Mouse (Mus musculus): ENCODE data around the gene Pbrm1.

Gene Pbrm1

GRCm38 (mm10) chr14:31132031-31132430, 113.1 kb downstream of the Pbrm1 start:
- in situ Hi-C loops (cut with MboI, MseI), result loop anchor here (5.0 kb wide), 1 partner anchor 75 kb away; the partner anchor contains the start of gene Tnnc1

DNA sequence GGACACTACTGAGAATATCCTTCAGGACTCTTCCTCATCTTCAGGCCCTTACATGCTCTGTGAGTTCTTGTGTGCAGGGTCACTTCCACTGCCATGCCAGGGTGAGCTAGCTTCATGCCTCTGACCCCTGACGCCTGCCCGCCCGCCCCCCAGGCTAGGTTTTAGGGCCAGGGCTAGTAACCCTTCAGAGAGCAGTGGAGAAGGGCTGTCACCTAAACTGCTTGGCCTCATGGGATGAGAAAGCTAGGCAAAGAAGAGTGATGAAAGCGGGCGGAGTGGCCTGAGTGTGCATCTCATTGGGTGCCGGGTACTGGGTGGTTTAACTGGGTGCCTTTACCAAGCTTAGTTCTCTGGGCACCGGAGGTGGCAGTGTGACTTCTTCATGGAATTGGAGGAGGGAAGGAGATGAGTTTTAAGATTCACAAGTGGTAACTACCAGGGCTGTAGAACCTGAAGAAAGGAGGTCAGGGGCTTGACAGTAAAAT, 113.6 kb downstream of the Pbrm1 start:
- in situ Hi-C loops (cut with MboI, MseI), result loop anchor here (5.0 kb wide), 1 partner anchor 75 kb away; the partner anchor contains the start of gene Tnnc1

GRCm38 (mm10) chr14:31133023-31133665, 114.2 kb downstream of the Pbrm1 start:
- in situ Hi-C loops (cut with MboI, MseI), result loop anchor here (5.0 kb wide), 1 partner anchor 74 kb away; the partner anchor contains the start of gene Tnnc1

DNA sequence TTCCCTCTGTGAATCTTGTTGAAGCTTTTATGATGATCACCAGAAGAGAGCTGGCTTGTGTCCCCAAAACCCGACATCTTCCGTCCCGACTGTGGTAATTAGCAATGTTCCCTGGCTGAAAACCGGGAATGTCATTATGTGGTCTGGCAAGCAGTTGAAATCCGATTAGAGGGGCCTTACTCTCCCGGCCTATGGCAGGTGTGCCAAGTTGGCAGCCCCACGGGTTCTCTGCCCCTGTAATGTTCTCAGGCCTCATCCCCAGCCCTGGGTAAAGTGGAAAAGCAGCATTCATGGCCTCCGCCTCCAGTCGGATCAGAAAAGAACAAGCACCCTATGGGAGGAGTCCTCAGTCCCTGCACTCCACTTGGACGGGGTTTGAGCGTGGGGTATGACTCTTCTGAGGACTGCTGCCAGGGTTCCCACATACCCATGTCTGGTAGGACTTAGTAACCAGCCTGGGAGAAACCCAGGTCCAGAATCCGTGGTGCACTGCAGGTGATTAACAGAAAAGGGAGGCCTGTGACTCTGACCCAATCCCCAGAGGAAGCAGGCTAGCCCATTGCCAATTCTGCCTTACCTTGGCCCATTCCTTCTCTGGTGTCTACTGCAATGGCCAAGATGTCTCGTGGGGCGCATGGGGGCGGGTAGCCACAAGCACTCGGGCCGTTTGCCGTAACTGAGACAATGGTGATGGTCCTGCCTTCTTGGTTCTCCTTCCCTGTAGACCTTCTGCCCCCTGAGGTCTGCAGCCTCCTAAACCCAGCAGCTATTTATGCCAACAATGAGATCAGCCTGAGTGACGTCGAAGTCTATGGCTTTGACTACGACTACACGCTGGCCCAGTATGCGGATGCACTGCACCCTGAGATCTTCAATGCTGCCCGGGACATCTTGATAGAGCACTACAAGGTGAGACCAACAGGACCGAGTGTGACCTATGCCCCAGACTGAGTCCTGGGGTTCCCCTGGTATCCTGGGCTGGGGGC, 115.4 kb downstream of the Pbrm1 start:
- in situ Hi-C loops (cut with MboI, MseI), result loop anchor here (5.0 kb wide), 1 partner anchor 73 kb away; the partner anchor contains the start of gene Tnnc1

DNA sequence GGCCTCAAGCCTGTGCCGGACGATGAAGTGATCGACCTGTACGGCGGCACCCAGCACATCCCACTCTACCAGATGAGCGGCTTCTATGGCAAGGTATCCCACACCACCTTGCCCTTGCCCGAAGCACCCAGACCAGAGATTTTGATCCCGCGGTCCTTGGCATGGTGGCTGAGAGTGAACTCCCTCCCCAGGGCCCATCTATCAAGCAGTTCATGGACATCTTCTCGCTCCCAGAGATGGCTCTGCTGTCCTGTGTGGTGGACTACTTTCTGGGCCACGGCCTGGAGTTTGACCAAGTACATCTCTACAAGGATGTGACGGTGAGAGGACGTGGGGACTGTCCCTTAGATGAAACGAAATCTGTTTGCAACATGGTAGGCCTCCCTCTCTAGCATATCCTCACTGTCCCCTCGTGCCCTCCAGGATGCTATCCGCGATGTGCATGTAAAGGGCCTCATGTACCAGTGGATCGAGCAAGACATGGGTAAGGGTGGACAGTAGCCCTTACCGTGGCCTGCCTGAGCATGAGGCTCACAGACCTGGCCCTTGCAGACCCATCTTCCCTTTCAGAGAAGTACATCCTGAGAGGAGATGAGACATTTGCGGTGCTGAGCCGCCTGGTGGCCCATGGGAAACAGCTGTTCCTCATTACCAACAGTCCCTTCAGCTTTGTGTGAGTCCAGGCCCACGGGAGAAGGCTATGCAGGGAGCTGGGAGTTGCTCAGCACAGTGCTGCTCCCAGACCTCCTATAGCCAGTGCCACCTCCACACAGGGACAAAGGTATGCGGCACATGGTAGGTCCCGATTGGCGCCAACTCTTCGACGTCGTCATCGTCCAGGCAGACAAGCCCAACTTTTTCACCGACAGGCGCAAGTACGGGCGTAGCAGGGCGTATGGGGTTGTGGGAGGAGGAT, 116.8 kb downstream of the Pbrm1 start:
- in situ Hi-C loops (cut with MboI, MseI), result no loop called here

GRCm38 (mm10) chr14:31136411-31137280, 117.7 kb downstream of the Pbrm1 start:
- in situ Hi-C loops (cut with MboI, MseI), result no loop called here

DNA sequence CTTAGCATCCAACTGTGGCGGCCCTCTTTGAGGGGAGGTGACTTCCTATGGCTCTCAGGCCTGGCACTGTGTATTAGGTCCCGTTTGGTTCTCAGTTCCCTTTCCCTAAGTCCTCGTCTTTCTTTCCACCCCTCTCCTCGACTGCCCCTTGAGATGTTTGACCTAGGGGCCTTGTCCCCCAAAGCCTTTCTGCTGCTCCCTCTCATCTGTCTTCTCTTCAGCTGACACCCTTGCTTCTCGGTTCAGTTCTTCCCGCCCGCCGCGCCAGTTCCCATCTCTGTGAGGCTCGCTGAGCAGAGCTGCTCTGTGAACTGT, 118.3 kb downstream of the Pbrm1 start:
- in situ Hi-C loops (cut with MboI, MseI), result no loop called here

GRCm38 (mm10) chr14:31137791-31138190, 118.9 kb downstream of the Pbrm1 start:
- in situ Hi-C loops (cut with MboI, MseI), result no loop called here

DNA sequence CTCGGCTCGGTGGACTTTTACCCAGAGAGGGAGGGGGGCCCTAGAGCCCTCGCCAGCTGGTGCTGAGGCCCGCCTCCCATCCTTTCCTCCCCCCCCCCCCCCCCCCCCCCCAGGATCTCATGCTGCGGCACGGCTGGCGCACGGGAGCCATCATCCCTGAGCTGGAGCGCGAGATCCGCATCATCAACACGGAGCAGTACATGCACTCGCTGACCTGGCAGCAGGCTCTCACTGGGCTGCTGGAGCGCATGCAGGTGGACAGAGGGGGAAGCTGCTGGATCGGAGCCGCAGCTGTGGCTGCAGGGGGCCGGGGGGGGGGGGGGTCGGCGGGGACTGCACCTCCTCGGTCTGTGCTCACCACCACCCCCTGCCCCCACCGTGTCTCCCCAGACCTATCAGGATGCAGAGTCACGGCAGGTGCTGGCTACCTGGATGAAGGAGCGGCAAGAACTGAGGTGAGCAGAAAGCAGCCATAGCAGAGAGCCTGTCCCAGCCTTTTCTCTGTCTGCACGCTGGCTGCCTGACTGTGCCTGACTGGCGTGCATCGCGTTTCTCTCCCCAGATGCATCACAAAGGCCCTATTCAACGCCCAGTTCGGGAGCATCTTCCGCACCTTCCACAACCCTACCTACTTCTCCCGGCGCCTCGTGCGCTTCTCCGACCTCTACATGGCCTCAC, 119.4 kb downstream of the Pbrm1 start:
- in situ Hi-C loops (cut with MboI, MseI), result no loop called here

GRCm38 (mm10) chr14:31138897-31139429, 120.0 kb downstream of the Pbrm1 start:
- in situ Hi-C loops (cut with MboI, MseI), result no loop called here

DNA sequence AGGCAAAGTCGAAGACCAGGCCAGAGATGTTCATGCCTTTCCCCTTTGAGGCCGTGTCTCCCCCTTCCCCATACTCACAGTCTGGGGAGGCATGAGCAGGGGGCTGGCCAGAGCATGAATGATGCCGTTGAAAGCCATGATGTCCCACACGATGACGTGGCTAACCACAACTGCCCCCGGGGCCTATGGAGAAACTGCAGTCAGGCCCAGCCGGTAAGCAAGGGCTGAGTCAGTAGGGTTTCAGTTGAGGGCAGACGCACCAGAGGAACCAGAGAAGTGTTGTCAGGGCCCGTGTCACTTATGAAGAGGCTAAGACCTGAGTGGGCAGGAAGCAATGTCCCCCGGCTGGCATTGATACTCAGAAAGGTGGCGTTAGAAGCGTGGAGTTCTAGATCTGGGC, 120.7 kb downstream of the Pbrm1 start:
- in situ Hi-C loops (cut with MboI, MseI), result no loop called here

DNA sequence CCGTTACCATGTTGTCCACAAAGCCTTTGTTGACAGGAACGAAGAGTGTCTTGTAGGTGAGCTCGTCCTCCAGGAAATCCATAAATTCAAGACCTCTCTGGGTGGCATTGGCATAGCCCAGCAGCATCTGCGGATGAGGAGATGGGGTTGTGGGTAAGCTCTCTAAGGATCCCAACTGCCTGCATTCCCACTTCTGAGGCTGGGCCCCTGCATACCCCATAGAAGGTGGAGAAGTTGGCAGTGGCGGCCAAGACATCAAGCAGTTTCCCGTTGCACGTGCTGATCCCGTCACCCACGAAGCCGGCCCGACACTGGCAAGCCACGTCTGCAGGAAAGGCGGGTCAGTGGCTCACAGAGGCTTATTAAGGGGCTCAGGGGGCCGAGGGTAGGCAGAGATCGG, 121.2 kb downstream of the Pbrm1 start:
- in situ Hi-C loops (cut with MboI, MseI), result no loop called here

DNA sequence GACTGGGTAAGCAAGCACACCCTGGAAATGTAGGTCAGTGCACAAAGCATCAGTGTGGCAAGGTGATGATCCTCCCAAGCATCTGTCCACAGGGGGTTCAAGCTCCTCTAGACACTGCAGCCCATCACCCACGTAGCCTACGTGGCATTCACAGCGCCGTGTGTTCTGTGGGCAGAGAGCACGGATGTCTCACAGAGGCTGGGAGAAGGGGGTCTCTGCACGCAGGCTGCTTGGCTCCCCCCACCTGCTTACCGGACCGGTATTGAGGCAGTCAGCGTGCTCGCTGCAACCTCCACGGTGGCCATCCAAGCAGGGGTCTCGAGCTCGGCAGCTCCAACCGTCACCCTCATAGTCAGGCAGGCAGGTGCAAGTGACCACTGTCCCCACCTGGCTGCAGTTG, 122.1 kb downstream of the Pbrm1 start:
- in situ Hi-C loops (cut with MboI, MseI), result no loop called here

DNA sequence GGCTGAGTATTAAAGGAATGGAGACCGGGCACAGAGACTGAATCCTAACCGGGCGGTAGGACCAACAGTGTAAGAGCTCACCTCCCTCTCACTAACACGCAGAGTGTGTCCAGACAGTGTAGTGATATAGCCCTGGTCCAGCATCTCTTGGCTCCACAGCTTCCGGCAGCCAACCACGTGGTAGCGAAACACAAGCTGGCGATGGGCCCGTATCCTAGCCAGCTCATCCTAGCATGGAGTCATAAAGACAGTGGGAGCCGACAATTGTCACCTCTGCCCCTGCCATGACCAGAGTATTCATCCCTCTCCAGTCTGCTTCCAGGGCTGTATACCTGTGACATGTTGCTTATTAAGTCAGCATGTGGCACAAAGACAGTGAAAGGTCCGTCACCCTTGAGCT, 126.8 kb downstream of the Pbrm1 start:
- in situ Hi-C loops (cut with MboI, MseI), result no loop called here

- in situ Hi-C loops (cut with MboI, MseI), result no loop called here
Observed at GRCm38 (mm10) chr14:31160196-31161150, 141.5 kb downstream of the Pbrm1 start.

- in situ Hi-C loops (cut with MboI, MseI), result no loop called here
Observed at GRCm38 (mm10) chr14:31161191-31161590, 142.3 kb downstream of the Pbrm1 start.

GRCm38 (mm10) chr14:31161638-31162037, 142.7 kb downstream of the Pbrm1 start:
- in situ Hi-C loops (cut with MboI, MseI), result no loop called here

- in situ Hi-C loops (cut with MboI, MseI), result no loop called here
Observed at GRCm38 (mm10) chr14:31164067-31164466, 145.1 kb downstream of the Pbrm1 start.

All from T-helper 2 cell (primary cell).